Mouse (Mus musculus) gastrocnemius, adult 18-20 months (tissue): ENCODE results near the gene E2f8. TPM values are rescaled to one million over a fixed set of nuclear protein-coding genes. Genes with fewer than 3 reads are reported as not detected.

Source experiments
- DNase-seq: peaks from one replicate; pipeline ENCODE4 v3.0.0; 2021; ENCODE audit warnings: low spot score
- total RNA-seq, 2 experiments: library from RNA; stranded (reverse); gene quantifications; 2 replicates each; pipeline ENCODE4 v1.2.3; 2021

The E2f8 gene
- total RNA-seq, 2 experiments from 2014 or later, result 0.71 TPM

GRCm38 (mm10) chr7:48855461-48855860, 25.9 kb downstream of the E2f8 start:
- no peak for DNase-seq

GRCm38 (mm10) chr7:48853496-48853895, 27.9 kb downstream of the E2f8 start:
- no peak for DNase-seq

GRCm38 (mm10) chr7:48851529-48852104, 29.8 kb downstream of the E2f8 start:
- DNase-seq, result no peak

GRCm38 (mm10) chr7:48847820-48848650, 33.4 kb downstream of the E2f8 start, which contains the start of gene Csrp3:
TSS of gene Csrp3 (minus strand) at chr7:48848033.
- DNase-seq, result no peak

GRCm38 (mm10) chr7:48846755-48847154, 34.6 kb downstream of the E2f8 start:
- DNase-seq, result no peak

- no peak for DNase-seq
Measured at GRCm38 (mm10) chr7:48845213-48845973, 36.0 kb downstream of the E2f8 start.

GRCm38 (mm10) chr7:48843541-48843940, 37.9 kb downstream of the E2f8 start:
- no peak for DNase-seq

GRCm38 (mm10) chr7:48842353-48842752, 39.0 kb downstream of the E2f8 start:
- DNase-seq, result no peak

- DNase-seq, result no peak
Measured at GRCm38 (mm10) chr7:48841538-48841937, 39.9 kb downstream of the E2f8 start.

- no peak for DNase-seq
Measured at GRCm38 (mm10) chr7:48840545-48840944, 40.9 kb downstream of the E2f8 start.

GRCm38 (mm10) chr7:48838434-48838833, 43.0 kb downstream of the E2f8 start:
- DNase-seq, result no peak

- no peak for DNase-seq
Measured at GRCm38 (mm10) chr7:48836949-48837348, 44.4 kb downstream of the E2f8 start.

GRCm38 (mm10) chr7:48834989-48835626, 46.3 kb downstream of the E2f8 start:
- DNase-seq, result no peak

- no peak for DNase-seq
Measured at GRCm38 (mm10) chr7:48834371-48834970, 46.9 kb downstream of the E2f8 start.

- no peak for DNase-seq
Measured at GRCm38 (mm10) chr7:48832735-48833134, 48.7 kb downstream of the E2f8 start.

- no peak for DNase-seq
Measured at GRCm38 (mm10) chr7:48830395-48830794, 51.0 kb downstream of the E2f8 start.

- DNase-seq, result no peak
Measured at GRCm38 (mm10) chr7:48829177-48829910, 52.1 kb downstream of the E2f8 start.

GRCm38 (mm10) chr7:48825170-48825569, 56.2 kb downstream of the E2f8 start:
- DNase-seq, result no peak

- no peak for DNase-seq
Measured at GRCm38 (mm10) chr7:48824671-48825070, 56.7 kb downstream of the E2f8 start.

- no peak for DNase-seq
Measured at GRCm38 (mm10) chr7:48823621-48824020, 57.8 kb downstream of the E2f8 start.

GRCm38 (mm10) chr7:48821654-48822053, 59.7 kb downstream of the E2f8 start:
- no peak for DNase-seq
